Mouse (Mus musculus) heart, postnatal 0 days (tissue): ENCODE results near the gene Zdhhc16. TPM values are rescaled to one million over a fixed set of nuclear protein-coding genes. Genes with fewer than 3 reads are reported as not detected.

Source experiments
- ATAC-seq: fragments of 200-750 bp; cut with Nextera tagmentation; 2 replicates; pipeline ENCODE4 v1.8.0; 2017; ENCODE audit warnings: low read depth, moderate number of reproducible peaks, moderate library complexity; ENCODE audit not compliant: insufficient read depth
- DNase-seq: peaks from one replicate; pipeline ENCODE4 v3.0.0-alpha.2; 2016; ENCODE audit warnings: low spot score
- H3K27ac ChIP-seq: fragments of 300-500 bp; sonication (generic); 2 replicates; pipeline ENCODE4 v1.5.1; 2014; ENCODE audit warnings: low read depth, mild to moderate bottlenecking
- H3K27me3 ChIP-seq: fragments of 300-500 bp; sonication (generic); 2 replicates; pipeline ENCODE4 v1.6.1; 2014; ENCODE audit warnings: low read length, mixed read lengths; ENCODE audit not compliant: control insufficient read depth, insufficient read depth
- H3K36me3 ChIP-seq: fragments of 300-500 bp; sonication (generic); replicated peaks from 2 replicates; pipeline ENCODE4 v1.6.1; 2014; ENCODE audit warnings: low read length, mixed read lengths; ENCODE audit not compliant: control insufficient read depth, insufficient read depth
- H3K4me1 ChIP-seq: fragments of 300-500 bp; sonication (generic); 2 replicates; pipeline ENCODE4 v1.6.1; 2014; ENCODE audit warnings: antibody characterized with exemption; ENCODE audit not compliant: control insufficient read depth, insufficient read depth
- H3K4me2 ChIP-seq: fragments of 300-500 bp; sonication (generic); 2 replicates; pipeline ENCODE4 v1.6.1; 2014; ENCODE audit warnings: low read depth, mild to moderate bottlenecking, low read length, moderate library complexity
- H3K4me3 ChIP-seq: fragments of 300-500 bp; sonication (generic); 2 replicates; pipeline ENCODE4 v1.5.1; 2014; ENCODE audit warnings: low read depth, low read length
- H3K9ac ChIP-seq: fragments of 300-500 bp; sonication (generic); replicated peaks from 2 replicates; pipeline ENCODE4 v1.6.1; 2014; ENCODE audit warnings: low read depth, low read length, mixed read lengths
- H3K9me3 ChIP-seq: fragments of 300-500 bp; sonication (generic); replicated peaks from 2 replicates; pipeline ENCODE4 v1.6.1; 2016; ENCODE audit warnings: low read length; ENCODE audit not compliant: control insufficient read depth
- CTCF ChIP-seq: IDR thresholded peaks from 2 replicates; pipeline ENCODE4 v1.5.1; 2016; ENCODE audit warnings: antibody characterized with exemption, control low read depth, low read depth
- EP300 ChIP-seq: IDR thresholded peaks from 2 replicates; pipeline ENCODE4 v1.6.1; 2016; ENCODE audit warnings: antibody characterized with exemption, low read depth
- WGBS: fragments of 180-500 bp; shearing (Covaris S2); extraction: QIAGEN DNeasy Blood & Tissue Kit; methylation state at CpG from one replicate; pipeline ENCODE4 v1.1.7; 2014; 5-methylcytosine and 5-hydroxymethylcytosine counted together
- polyA plus RNA-seq: library from polyadenylated mRNA; unstranded; fragments of >200 nt; fragmentation: Nextera tagmentation; extraction: Ambion mirVana; gene quantifications from 2 replicates; pipeline ENCODE4 v1.2.1, GENCODE M21; 2015
- total RNA-seq: library from RNA; depleted of rRNA; stranded (reverse); fragments of >200 nt; gene quantifications from 2 replicates; pipeline ENCODE4 v1.2.3, GENCODE M21; 2014; ENCODE audit warnings: low replicate concordance

Gene Zdhhc16
- total and polyA plus RNA-seq, 2 experiments from 2014 or later, result 38.3 to 44.3 TPM

GRCm38 (mm10) chr19:41896319-41896711 is 37.0 kb upstream of the Zdhhc16 start:
- Histone ChIP-seq H3K36me3 (no peaks in the 10 kb centered on the region), H3K9ac (peak overlapping the region; percentile 45), H3K9me3 (no peaks in the 10 kb centered on the region), H3K27me3 (no peaks in the 10 kb centered on the region), H3K4me2 (peak overlapping the region; percentile 75), H3K4me3 (peak overlapping the region; percentile 59), H3K27ac (no peak overlapping the region; the same call in 1 of the 2 replicates), H3K4me1 (peaks cover 16% of the 10 kb centered on the region)
- TF ChIP-seq EP300 (no peak), CTCF (no peak)
- DNase-seq, result no peak
- ATAC-seq, result no peak
- 16% methylated on average over 18 of the region's 18 CpGs for WGBS

- TF ChIP-seq CTCF, result peak; percentile 66
- no peak for TF ChIP-seq EP300
- no peak overlapping the region for H3K27ac ChIP-seq
- H3K9me3 ChIP-seq, result no peaks in the 10 kb centered on the region
- H3K4me3 ChIP-seq, result no peak overlapping the region
- 44% methylated on average over 4 of the region's 4 CpGs for WGBS
- no peak overlapping the region for H3K4me2 ChIP-seq
- H3K4me1 ChIP-seq, result peaks cover 16% of the 10 kb centered on the region
- no peak overlapping the region for H3K9ac ChIP-seq
- H3K27me3 ChIP-seq, result no peaks in the 10 kb centered on the region
- no peaks in the 10 kb centered on the region for H3K36me3 ChIP-seq
- peak; percentile 24 for DNase-seq
- no peak for ATAC-seq
These were observed 34.4 kb upstream of the Zdhhc16 start for GRCm38 (mm10) chr19:41898860-41899259.

DNA sequence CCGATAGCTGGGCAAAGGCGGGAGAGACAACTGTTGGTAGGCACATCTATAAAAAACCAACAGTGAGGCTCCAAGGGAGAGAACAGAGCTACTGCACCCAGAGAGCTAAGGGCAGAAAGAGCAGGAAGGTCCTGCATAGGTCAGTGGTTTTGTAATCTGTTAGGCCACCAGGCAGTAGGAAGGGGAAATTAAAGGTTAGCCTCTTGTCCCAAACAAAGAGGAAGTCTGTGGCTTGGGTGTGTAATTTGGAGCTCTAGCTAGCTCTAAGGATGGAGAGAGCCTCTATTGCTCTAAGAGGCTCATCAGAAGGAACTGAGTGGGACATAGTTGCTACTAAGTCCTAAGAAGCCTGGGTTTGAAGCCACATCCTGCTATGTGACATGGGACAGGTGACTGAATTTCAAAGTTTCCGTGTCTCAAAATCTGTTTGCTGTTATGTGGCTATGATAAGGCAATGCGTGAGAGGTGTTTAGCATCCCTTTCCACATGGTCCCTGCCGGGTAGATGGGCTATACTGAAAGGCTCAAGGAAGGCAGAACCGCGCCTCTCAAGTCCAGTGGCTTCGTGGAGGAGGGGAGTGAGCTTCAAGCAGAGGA is 32.7 kb upstream of the Zdhhc16 start:
- 77% methylated on average over 8 of the region's 8 CpGs for WGBS
- H3K27me3 ChIP-seq, result no peaks in the 10 kb centered on the region
- H3K27ac ChIP-seq, result no peak overlapping the region
- DNase-seq (no peak), ATAC-seq (no peak)
- H3K4me2 ChIP-seq, result no peak overlapping the region
- H3K4me1 ChIP-seq, result peaks cover 5% of the 10 kb centered on the region
- no peaks in the 10 kb centered on the region for H3K36me3 ChIP-seq
- H3K9ac ChIP-seq, result no peak overlapping the region
- no peaks in the 10 kb centered on the region for H3K9me3 ChIP-seq
- TF ChIP-seq CTCF (no peak), EP300 (no peak)
- H3K4me3 ChIP-seq, result no peak overlapping the region

- Histone ChIP-seq H3K36me3 (no peaks in the 10 kb centered on the region), H3K4me2 (no peak overlapping the region), H3K27ac (no peak overlapping the region), H3K9ac (no peak overlapping the region), H3K4me3 (no peak overlapping the region), H3K9me3 (no peaks in the 10 kb centered on the region), H3K27me3 (no peaks in the 10 kb centered on the region), H3K4me1 (0 out of 2 replicates have a peak, but pooled peaks cover 5% of the 10 kb centered on the region)
- DNase-seq, result no peak
- TF ChIP-seq EP300 (no peak), CTCF (no peak)
- 18% methylated on average over 2 of the region's 2 CpGs for WGBS
- no peak for ATAC-seq
These were observed 31.6 kb upstream of the Zdhhc16 start for GRCm38 (mm10) chr19:41901696-41902095.

- 60% methylated on average over 10 of the region's 10 CpGs for WGBS
- Histone ChIP-seq H3K27me3 (no peaks in the 10 kb centered on the region), H3K4me1 (peaks cover 11% of the 10 kb centered on the region), H3K4me2 (no peak overlapping the region), H3K36me3 (no peaks in the 10 kb centered on the region), H3K9ac (no peak overlapping the region), H3K4me3 (no peak overlapping the region), H3K27ac (no peak overlapping the region), H3K9me3 (no peaks in the 10 kb centered on the region)
- DNase-seq (no peak), ATAC-seq (no peak)
- TF ChIP-seq EP300 (no peak), CTCF (no peak)
These were observed 30.3 kb upstream of the Zdhhc16 start for GRCm38 (mm10) chr19:41902848-41903593.
